Mouse (Mus musculus): ENCODE results near the gene Cask. TPM values are rescaled to one million over a fixed set of nuclear protein-coding genes. Genes with fewer than 3 reads are reported as not detected.

Cask gene
- polyA plus RNA-seq, 1 experiment from 2014 or later, result 11.1 TPM

DNA sequence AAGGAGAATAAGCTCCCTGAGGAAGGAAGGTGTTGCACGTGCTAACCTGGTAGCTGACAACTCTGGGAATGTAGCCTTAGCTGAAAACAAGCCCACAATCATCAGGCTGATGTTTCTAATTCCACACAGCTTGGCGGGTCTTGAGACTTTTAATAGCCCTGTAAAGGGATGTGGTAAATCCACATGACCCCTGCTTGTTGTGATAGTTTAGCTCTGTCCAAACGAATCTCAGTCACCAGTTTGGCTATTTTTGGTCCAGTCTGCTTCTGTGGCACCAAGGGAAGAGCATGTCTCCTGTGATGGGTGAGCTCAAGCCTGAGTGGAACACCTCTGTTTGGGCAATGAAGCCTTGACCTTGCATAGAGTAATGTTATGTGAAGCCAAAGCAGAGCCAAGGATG lies 244.4 kb downstream of the Cask start:
- ATAC-seq (replicated peaks; ENCODE audit: low FRiP score, low read depth), result no peak
- Histone ChIP-seq H3K4me1 (replicated peaks; ENCODE audit: insufficient read depth, low read length) (no peaks in the 10 kb centered on the region), H3K4me2 (ENCODE audit: low read length) (no peak overlapping the region), H3K27ac (no peak overlapping the region), H3K9me3 (replicated peaks; ENCODE audit: low read length) (no peaks in the 10 kb centered on the region), H3K27me3 (ENCODE audit: insufficient read depth, low read length) (no peaks in the 10 kb centered on the region), H3K36me3 (ENCODE audit: insufficient read depth, low read length) (no peaks in the 10 kb centered on the region), H3K9ac (ENCODE audit: low read depth, low read length) (no peak overlapping the region), H3K4me3 (replicated peaks; ENCODE audit: low read depth, low read length) (no peak overlapping the region)
- DNase-seq (ENCODE audit: low spot score), result no peak
- WGBS, result 57% methylated on average over 3 of the region's 3 CpGs
- no peak for TF ChIP-seq CTCF (IDR thresholded peaks at IDR 0.05; ENCODE audit: low read depth)

DNA sequence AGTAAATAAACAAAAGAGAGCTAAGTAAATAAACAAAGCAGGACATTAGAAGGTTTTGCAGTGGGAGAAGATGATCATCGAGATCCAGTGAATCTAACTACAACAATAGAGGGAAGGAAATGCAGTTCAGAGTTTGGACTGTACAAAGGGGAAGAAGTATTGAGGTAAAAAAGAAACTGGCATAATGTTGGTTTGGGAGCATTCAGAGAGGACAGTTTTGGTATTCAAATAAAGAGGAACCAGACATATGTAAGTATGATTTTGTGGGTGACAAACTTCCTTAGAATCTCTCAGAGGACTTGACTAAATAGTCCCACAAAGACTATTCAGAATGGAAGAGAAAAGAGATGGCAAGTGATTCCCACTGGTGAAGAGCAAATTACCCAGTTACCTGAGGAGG lies 251.2 kb downstream of the Cask start:
- ATAC-seq (replicated peaks; ENCODE audit: low FRiP score, low read depth), result no peak
- H3K27ac ChIP-seq, result no peak overlapping the region
- DNase-seq (ENCODE audit: low spot score), result no peak
- WGBS, result 48% methylated on average over 1 of the region's 1 CpGs
- H3K9me3 ChIP-seq (replicated peaks; ENCODE audit: low read length), result no peaks in the 10 kb centered on the region
- no peaks in the 10 kb centered on the region for H3K27me3 ChIP-seq (ENCODE audit: insufficient read depth, low read length)
- no peak overlapping the region for H3K4me2 ChIP-seq (ENCODE audit: low read length)
- H3K4me1 ChIP-seq (replicated peaks; ENCODE audit: insufficient read depth, low read length), result no peaks in the 10 kb centered on the region
- no peak overlapping the region for H3K9ac ChIP-seq (ENCODE audit: low read depth, low read length)
- H3K36me3 ChIP-seq (ENCODE audit: insufficient read depth, low read length), result no peaks in the 10 kb centered on the region
- no peak overlapping the region for H3K4me3 ChIP-seq (replicated peaks; ENCODE audit: low read depth, low read length)
- TF ChIP-seq CTCF (IDR thresholded peaks at IDR 0.05; ENCODE audit: low read depth), result no peak

DNA sequence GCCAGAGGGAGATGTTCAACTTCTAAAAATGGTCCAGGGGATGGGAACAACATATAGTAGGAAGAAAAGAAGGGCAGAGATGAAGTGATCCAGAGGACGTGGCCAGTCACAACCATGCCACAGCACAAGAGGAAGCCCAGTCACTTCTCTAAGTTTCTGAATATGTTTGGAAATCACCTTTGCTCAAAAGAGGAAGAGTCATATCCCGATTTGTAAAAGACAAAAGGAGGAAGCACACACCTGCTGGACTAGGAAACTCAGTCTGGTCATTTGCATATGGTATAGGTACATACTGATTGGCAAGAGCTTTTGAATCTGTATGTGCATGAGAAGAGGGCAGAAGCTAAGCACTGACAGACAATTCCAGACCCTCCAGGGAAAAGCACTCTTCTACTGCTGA lies 251.8 kb downstream of the Cask start:
- H3K27me3 ChIP-seq (ENCODE audit: insufficient read depth, low read length), result no peaks in the 10 kb centered on the region
- no peak for ATAC-seq (replicated peaks; ENCODE audit: low FRiP score, low read depth)
- no peak overlapping the region for H3K4me3 ChIP-seq (replicated peaks; ENCODE audit: low read depth, low read length)
- TF ChIP-seq CTCF (IDR thresholded peaks at IDR 0.05; ENCODE audit: low read depth), result no peak
- H3K4me2 ChIP-seq (ENCODE audit: low read length), result no peak overlapping the region
- no peak for DNase-seq (ENCODE audit: low spot score)
- 77% methylated on average over 2 of the region's 2 CpGs for WGBS
- H3K9ac ChIP-seq (ENCODE audit: low read depth, low read length), result no peak overlapping the region
- no peaks in the 10 kb centered on the region for H3K9me3 ChIP-seq (replicated peaks; ENCODE audit: low read length)
- no peak overlapping the region for H3K27ac ChIP-seq
- H3K36me3 ChIP-seq (ENCODE audit: insufficient read depth, low read length), result no peaks in the 10 kb centered on the region
- H3K4me1 ChIP-seq (replicated peaks; ENCODE audit: insufficient read depth, low read length), result no peaks in the 10 kb centered on the region

DNA sequence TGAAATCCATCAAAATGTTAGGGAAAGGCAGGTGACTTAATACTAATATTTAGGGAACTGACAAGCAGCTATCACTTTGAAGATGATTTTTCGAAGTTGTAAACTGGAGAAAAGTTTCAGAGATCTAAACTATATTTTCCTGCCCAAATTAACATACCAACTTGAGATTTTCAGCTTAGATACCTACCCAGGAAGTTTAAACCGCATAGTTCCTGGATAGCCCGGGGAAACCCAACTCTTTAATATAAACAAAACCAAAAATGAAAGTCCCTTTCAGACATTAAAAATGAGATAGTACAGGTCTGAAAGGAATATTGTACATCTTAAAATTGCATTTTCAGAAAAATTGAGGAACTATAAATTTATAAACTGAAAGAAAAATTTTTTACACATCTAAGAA lies 273.5 kb downstream of the Cask start:
- Histone ChIP-seq H3K27me3 (ENCODE audit: insufficient read depth, low read length) (no peaks in the 10 kb centered on the region), H3K4me2 (ENCODE audit: low read length) (no peak overlapping the region), H3K4me3 (replicated peaks; ENCODE audit: low read depth, low read length) (no peak overlapping the region), H3K27ac (no peak overlapping the region), H3K9me3 (replicated peaks; ENCODE audit: low read length) (no peaks in the 10 kb centered on the region), H3K9ac (ENCODE audit: low read depth, low read length) (no peak overlapping the region), H3K36me3 (ENCODE audit: insufficient read depth, low read length) (no peaks in the 10 kb centered on the region), H3K4me1 (replicated peaks; ENCODE audit: insufficient read depth, low read length) (no peaks in the 10 kb centered on the region)
- ATAC-seq (replicated peaks; ENCODE audit: low FRiP score, low read depth) (no peak), DNase-seq (ENCODE audit: low spot score) (no peak)
- TF ChIP-seq CTCF (IDR thresholded peaks at IDR 0.05; ENCODE audit: low read depth), result no peak
- WGBS, result 79% methylated on average over 3 of the region's 3 CpGs

DNA sequence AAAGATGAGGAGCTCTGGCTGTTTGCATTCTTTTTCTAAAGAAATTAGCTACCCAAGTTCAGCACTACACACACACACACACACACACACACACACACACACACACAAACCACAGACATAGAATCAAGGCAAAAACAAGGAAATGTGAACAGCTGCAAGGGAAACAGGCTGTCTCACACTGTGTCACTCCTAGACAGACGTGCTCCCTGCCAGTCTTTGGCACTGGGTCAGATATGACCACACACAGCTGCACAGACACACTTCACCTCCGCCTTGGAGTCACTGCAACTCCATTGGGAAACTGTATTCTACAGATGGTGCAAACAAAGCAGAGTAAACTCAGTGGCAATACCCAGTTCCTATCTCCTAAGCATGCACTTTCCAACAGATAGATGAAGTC lies 274.6 kb downstream of the Cask start:
- Histone ChIP-seq H3K36me3 (ENCODE audit: insufficient read depth, low read length) (no peaks in the 10 kb centered on the region), H3K4me3 (replicated peaks; ENCODE audit: low read depth, low read length) (no peak overlapping the region), H3K27me3 (ENCODE audit: insufficient read depth, low read length) (no peaks in the 10 kb centered on the region), H3K4me2 (ENCODE audit: low read length) (no peak overlapping the region), H3K4me1 (replicated peaks; ENCODE audit: insufficient read depth, low read length) (no peaks in the 10 kb centered on the region), H3K27ac (no peak overlapping the region), H3K9ac (ENCODE audit: low read depth, low read length) (no peak overlapping the region), H3K9me3 (replicated peaks; ENCODE audit: low read length) (no peaks in the 10 kb centered on the region)
- DNase-seq (ENCODE audit: low spot score) (no peak), ATAC-seq (replicated peaks; ENCODE audit: low FRiP score, low read depth) (no peak)
- TF ChIP-seq CTCF (IDR thresholded peaks at IDR 0.05; ENCODE audit: low read depth), result no peak
- WGBS, result 74% methylated on average over 2 of the region's 2 CpGs

DNA sequence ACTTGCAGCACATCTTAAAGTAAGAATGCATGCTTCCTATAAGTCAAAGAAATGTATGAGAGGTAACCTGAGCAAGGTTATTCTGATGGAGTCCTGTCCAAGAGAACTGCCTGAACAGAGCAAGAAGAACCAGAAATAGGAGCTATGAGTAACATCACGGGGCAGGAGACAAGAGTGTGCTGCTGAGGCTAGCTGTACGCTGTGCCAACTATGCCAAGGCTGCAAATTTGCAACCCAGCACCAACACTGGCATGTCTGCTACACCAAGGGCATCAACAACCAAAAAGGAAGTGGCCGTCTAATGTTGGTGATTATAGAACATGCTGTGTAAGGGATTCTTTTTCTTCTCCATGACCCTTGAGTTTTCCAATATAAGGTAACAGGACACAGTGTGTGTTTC lies 276.3 kb downstream of the Cask start:
- H3K4me2 ChIP-seq (ENCODE audit: low read length), result no peak overlapping the region
- H3K27ac ChIP-seq, result no peak overlapping the region
- H3K4me3 ChIP-seq (replicated peaks; ENCODE audit: low read depth, low read length), result no peak overlapping the region
- no peaks in the 10 kb centered on the region for H3K4me1 ChIP-seq (replicated peaks; ENCODE audit: insufficient read depth, low read length)
- no peak for TF ChIP-seq CTCF (IDR thresholded peaks at IDR 0.05; ENCODE audit: low read depth)
- ATAC-seq (replicated peaks; ENCODE audit: low FRiP score, low read depth), result no peak
- DNase-seq (ENCODE audit: low spot score), result no peak
- H3K27me3 ChIP-seq (ENCODE audit: insufficient read depth, low read length), result no peaks in the 10 kb centered on the region
- H3K9ac ChIP-seq (ENCODE audit: low read depth, low read length), result no peak overlapping the region
- 82% methylated on average over 3 of the region's 3 CpGs for WGBS
- H3K36me3 ChIP-seq (ENCODE audit: insufficient read depth, low read length), result no peaks in the 10 kb centered on the region
- H3K9me3 ChIP-seq (replicated peaks; ENCODE audit: low read length), result no peaks in the 10 kb centered on the region

DNA sequence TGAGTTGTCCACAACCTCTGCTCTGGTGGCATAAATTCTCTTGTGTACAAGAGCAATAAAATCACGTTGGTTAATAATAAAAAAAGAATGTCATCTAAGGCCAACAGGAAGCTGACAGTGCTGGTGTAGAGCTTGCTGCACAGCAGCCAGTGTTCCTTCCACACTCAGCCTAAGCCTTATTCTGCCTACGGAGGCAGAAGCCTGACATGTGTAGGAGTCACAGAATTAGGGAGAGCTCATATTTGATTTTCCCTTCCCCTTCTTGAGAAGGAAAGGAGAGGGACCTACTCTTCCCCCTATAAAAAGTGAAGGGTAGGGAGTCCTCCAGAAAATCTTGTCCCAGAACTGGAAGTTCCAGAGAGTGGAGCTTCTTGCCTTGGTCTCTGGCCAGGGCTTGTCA lies 276.9 kb downstream of the Cask start:
- no peak for DNase-seq (ENCODE audit: low spot score)
- 54% methylated on average over 2 of the region's 2 CpGs for WGBS
- no peak for ATAC-seq (replicated peaks; ENCODE audit: low FRiP score, low read depth)

More for the DNA sequence above, 276.9 kb downstream of the Cask start:
- Histone ChIP-seq H3K9me3 (replicated peaks; ENCODE audit: low read length) (no peaks in the 10 kb centered on the region), H3K9ac (ENCODE audit: low read depth, low read length) (no peak overlapping the region), H3K27ac (no peak overlapping the region), H3K4me3 (replicated peaks; ENCODE audit: low read depth, low read length) (no peak overlapping the region), H3K36me3 (ENCODE audit: insufficient read depth, low read length) (no peaks in the 10 kb centered on the region), H3K4me2 (ENCODE audit: low read length) (no peak overlapping the region), H3K27me3 (ENCODE audit: insufficient read depth, low read length) (no peaks in the 10 kb centered on the region), H3K4me1 (replicated peaks; ENCODE audit: insufficient read depth, low read length) (no peaks in the 10 kb centered on the region)
- TF ChIP-seq CTCF (IDR thresholded peaks at IDR 0.05; ENCODE audit: low read depth), result no peak

Data from kidney, postnatal 0 days (tissue).